29 mouse cellular contexts compared by ENCODE assay signal in genomic region chr10:74834359-74834758, GRCm38 (mm10).
"Had no signal": no experiment of that assay in that cellular context is flagged by ENCODE, and none has a peak within 500 bp of the region (broad histone marks: within the 10 kb centered on the region; RNA-seq: fewer than 3 reads in every experiment).

No protein-coding gene starts in this region.

- H3K4me3 ChIP-seq: gastrocnemius, adult 2 months; heart, embryonic 10.5 days; heart, embryonic 12.5 days; hindbrain, embryonic 10.5 days; hindbrain, embryonic 12.5 days; intestine, embryonic 15.5 days; layer of hippocampus, adult 2 months; left cerebral cortex, adult 2 months; limb, embryonic 10.5 days; limb, embryonic 12.5 days; liver, embryonic 13.5 days; liver, embryonic 15.5 days had no signal

- DNase-seq: gastrocnemius, adult 2 months; gastrocnemius, postnatal 10 days; gastrocnemius, postnatal 25 days; heart, adult 18-20 months; heart, postnatal 10 days; heart, postnatal 4 days; kidney, adult 18-20 months; kidney, adult 8-10 months; kidney, postnatal 10 days; kidney, postnatal 25 days; kidney, postnatal 4 days; layer of hippocampus, adult 9-11 months; liver; liver, embryonic 13.5 days had no signal

- H3K9me3 ChIP-seq: heart, embryonic 10.5 days; heart, embryonic 12.5 days; hindbrain, embryonic 10.5 days; hindbrain, embryonic 12.5 days; intestine, embryonic 15.5 days; limb, embryonic 12.5 days; liver, embryonic 13.5 days; liver, embryonic 15.5 days had no signal

- H3K4me2 ChIP-seq: heart, embryonic 12.5 days; hindbrain, embryonic 12.5 days; hindbrain, embryonic 14.5 days; intestine, embryonic 15.5 days; limb, embryonic 12.5 days; liver, embryonic 11.5 days; liver, embryonic 13.5 days; liver, embryonic 15.5 days had no signal

- H3K27me3 ChIP-seq: heart, embryonic 12.5 days; hindbrain, embryonic 12.5 days; intestine, embryonic 15.5 days; limb, embryonic 12.5 days; liver, embryonic 13.5 days; liver, embryonic 15.5 days had no signal

- H3K27ac ChIP-seq: gastrocnemius, adult 2 months; heart, embryonic 10.5 days; hindbrain, embryonic 10.5 days; hindbrain, embryonic 12.5 days; hindbrain, embryonic 14.5 days; intestine, embryonic 15.5 days; layer of hippocampus, adult 2 months; left cerebral cortex, adult 2 months; limb, embryonic 10.5 days; limb, embryonic 12.5 days; liver, embryonic 13.5 days; liver, embryonic 15.5 days had no signal

- H3K9ac ChIP-seq: heart, embryonic 12.5 days; hindbrain, embryonic 12.5 days; hindbrain, embryonic 14.5 days; intestine, embryonic 15.5 days; limb, embryonic 12.5 days; liver, embryonic 13.5 days; liver, embryonic 15.5 days had no signal

- ATAC-seq: hindbrain, embryonic 16.5 days; inflammation-experienced regulatory T-cells, adult 6 months; intestine, embryonic 15.5 days; intestine, postnatal 0 days had no signal

- H3K36me3 ChIP-seq: heart, embryonic 10.5 days; heart, embryonic 12.5 days; hindbrain, embryonic 10.5 days; hindbrain, embryonic 12.5 days; intestine, embryonic 15.5 days; limb, embryonic 10.5 days; limb, embryonic 12.5 days; liver, embryonic 13.5 days; liver, embryonic 15.5 days had no signal

- H3K4me1 ChIP-seq: heart, embryonic 10.5 days; heart, embryonic 12.5 days; hindbrain, embryonic 10.5 days; hindbrain, embryonic 12.5 days; intestine, embryonic 15.5 days; limb, embryonic 10.5 days; limb, embryonic 12.5 days; liver, embryonic 13.5 days; liver, embryonic 15.5 days had no signal
